Mouse (Mus musculus) ES-E14 (cell line): ENCODE measurements around the gene Ttll12.

Source experiments
- CHD2 ChIP-seq: IDR thresholded peaks from 2 replicates; pipeline ENCODE4 v1.6.1; 2014; ENCODE audit warnings: mild to moderate bottlenecking, low read depth, low read length, inconsistent platforms
- HCFC1 ChIP-seq: IDR thresholded peaks from 2 replicates; pipeline ENCODE4 v1.6.1; 2012; ENCODE audit warnings: low read length, inconsistent platforms, borderline replicate concordance; ENCODE audit not compliant: insufficient read depth
- MAFK ChIP-seq: IDR thresholded peaks from 2 replicates; pipeline ENCODE4 v1.6.1; 2014; ENCODE audit warnings: mild to moderate bottlenecking, low read depth, low read length, inconsistent platforms; ENCODE audit not compliant: insufficient read depth

DNA sequence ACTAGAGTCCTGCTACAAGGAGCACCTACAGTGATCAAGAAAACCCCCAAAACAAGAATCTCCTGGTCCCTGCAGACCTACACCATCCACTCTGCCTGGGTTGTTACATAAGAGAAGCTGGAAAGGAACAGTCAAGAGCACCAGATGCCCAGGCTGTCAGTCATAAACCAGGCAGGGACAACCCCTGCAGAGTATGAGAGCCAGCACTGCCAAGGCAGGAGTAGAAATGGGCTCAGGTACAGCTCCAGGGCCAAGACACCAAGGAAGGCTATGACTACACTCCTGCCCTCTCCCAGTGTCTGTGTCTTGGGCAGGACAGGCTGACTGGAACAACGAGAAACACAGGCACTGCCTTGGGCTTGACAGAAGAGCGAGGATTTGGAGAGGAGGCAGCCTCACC is 44.8 kb downstream of the Ttll12 start:
- TF ChIP-seq MAFK (no peak), HCFC1 (no peak), CHD2 (no peak)
